Mouse (Mus musculus): Measurements from ENCODE around the gene Rdm1.

Rdm1 gene

DNA sequence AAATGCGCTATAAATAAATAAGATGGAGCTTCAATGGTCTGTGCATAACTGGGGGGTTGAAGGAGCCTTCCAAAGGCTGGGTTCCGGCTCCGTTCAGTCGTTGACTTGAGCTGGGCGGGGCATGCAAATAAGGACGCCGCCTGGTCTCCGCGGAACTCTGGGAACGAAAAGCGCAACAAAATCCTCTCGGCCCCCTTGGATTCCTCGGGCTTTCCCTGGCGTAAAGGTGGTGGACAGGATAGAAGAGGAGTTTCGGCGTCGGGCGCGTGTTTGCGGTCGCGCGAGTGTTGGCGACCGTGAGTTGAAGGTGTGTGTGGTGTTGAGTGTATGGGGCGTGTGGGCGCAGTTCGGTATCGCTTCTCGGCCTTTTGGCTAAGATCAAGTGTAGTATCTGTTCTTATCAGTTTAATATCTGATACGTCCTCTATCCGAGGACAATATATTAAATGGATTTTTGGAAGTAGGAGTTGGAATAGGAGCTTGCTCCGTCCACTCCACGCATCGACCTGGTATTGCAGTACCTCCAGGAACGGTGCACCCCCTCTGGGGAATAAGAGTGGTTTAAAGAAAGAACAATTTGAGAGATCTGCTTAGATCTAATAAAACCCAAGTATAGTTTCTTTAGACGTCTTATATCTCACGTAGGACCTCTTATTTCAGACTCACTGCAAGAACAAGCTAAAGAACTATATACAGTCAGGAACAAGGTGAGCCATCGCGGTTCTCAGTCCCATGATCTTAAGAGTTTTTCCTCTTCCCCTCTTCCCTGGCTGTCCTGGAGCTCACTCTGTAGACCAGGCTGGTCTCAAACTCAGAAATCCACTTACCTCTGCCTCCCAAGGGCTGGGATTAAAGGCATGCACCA lies 31.1 kb downstream of the Rdm1 start:
- peak; percentile 91 for DNase-seq (ENCODE audit: low read depth)

DNA sequence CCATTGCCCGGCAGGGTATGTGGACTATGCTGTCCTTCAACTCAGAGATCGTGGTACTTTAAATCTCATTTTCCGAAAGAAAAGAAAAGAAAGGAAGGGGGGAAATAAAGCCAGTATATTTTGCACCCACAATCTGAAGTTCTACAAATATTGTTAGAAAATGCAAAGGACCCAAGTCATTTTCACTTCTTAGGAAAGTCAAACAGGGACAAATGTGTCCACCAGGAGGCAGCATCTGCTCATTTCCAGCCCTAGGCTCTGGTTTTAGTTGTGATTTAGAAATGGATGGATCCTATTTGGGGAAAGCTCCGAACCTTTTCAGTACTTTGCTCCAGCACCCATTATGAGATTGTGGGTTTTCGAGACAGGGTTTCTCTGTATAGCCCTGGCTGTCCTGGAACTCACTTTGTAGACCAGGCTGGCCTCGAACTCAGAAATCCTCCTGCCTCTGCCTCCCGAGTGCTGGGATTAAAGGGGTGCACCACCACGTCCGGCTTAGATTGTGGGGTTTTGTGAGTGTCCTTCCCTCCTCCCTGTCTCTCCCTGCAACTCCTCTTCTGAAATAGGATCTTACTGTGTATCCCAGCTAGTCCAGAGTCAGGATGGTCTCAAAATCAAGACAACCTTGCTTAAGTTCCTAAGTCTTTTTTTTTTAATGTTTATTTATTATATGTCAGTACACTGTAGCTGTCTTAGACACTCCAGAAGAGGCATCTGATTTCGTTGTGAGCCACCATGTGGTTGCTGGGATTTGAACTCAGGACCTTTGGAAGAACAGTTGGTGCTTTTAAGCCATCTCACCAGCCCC lies 32.0 kb downstream of the Rdm1 start:
- peak; percentile 93 for DNase-seq (ENCODE audit: low read depth)

DNA sequence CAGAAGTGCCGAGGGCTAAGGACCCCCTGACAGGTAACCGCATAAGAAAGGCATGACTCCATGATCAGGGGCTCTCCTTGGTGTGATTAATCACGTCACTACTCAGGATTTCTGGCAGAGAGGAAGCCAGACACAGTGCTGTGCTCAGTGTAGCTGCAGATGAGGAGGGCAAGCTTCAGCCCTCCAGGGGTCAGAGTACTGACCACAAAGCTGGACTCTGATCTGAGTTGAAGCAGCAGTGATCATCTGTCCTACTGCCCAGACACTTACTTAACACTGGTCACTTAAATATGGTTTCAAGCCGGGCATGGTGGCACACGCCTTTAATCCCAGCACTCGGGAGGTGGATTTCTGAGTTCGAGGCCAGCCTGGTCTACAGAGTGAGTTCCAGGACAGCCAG lies 34.2 kb downstream of the Rdm1 start:
- DNase-seq (ENCODE audit: low read depth), result peak; percentile 20

DNA sequence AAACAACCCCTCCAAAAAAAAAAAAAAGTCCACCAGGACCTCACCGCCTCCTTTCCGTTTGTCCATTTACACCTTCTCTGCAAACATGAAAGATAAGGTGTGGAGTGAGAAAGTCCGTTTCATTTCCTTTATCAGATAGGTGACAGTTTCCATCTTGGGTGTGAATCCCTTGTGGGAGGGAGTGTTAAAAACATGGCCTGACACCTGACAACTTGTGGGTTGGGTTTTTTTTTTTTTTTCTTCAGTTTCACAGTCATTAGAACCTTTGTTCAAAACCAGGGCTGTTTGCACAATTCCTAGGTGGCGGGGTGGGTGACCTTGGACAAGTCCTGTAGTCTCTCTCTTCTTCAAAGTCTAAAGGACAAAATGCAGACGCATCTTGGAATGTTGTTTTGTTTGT lies 34.8 kb downstream of the Rdm1 start:
- no peak for DNase-seq (ENCODE audit: low read depth)

DNA sequence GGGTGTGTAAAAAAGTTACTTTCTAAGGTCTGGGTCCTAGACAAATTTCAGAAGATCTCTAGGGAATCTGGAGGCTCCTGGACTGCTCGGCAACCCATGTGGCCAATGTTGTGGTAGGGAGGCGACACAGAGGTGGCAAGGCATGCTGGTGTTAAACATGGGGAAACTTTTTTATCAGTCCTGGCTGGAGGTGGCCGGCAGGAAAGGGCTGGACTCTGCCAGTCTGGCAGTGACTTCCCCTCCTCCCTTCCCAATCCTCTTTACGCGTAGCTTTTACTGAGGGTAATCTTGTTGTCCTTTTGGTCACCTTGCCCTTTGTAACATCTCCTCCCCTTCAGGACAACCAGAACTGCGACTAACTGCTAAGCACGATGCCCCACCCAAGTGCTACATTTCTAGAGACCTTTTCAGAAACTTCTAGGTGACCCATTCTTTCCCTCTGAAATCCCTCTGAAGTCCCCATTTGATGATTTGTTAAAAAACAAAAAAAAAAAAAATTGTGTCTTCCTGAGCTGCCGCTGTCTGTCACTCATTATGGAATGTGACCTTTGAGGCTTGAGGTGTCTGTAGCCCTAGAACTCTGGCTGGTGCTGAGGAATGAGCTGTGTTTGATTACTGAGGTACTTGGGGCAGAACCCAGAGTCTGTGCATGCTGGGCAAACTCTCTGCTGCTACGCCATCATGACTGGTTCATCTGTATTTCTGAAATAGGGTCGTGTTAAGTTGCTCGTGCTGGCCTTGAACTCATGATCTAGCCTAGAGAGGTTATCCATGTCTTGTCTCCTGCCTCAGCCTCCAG lies 36.4 kb downstream of the Rdm1 start:
- no peak for DNase-seq (ENCODE audit: low read depth)

DNA sequence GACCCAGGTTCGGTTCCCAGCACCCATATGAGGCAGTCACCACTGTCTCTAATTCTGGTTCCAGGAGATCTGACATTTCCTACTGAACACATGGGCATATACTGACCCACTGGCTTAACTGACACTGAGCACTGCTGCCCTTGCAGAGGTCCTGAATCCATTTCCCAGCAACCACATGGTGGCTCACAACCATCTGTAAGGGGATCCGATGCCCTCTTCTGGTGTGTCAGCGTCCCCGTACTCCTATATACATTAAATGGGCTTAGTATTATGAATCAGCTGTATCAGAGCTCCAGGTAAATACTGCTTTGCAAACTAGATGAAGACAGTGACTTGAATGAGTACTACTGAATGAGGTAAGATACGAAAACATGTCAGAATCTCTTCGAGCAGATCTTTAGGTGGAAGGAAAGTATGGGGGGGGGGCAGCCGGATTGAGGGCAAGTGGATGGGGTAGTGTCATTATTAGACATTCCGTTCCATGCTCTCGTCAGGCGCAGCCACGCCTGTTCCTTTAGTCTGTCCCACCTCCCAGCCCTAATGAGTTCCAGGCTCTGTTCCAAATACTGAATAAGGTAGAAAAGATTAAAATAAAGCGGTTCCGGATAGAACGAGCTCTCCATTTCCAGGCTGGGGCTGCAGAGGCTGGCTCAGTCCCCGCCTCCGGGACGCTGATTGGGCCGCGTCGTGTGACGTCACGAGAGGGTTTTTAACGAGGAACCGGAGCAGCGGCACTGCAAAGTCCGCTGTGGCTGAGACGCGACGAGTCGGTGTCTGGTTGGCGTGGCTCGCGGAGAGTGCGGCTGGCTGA lies 38.0 kb downstream of the Rdm1 start, which contains the start of gene Arl4d:
Gene Arl4d, plus strand, starts transcription at position 717 of the 811 bp plus-strand sequence.
- peak; percentile 96 for DNase-seq (ENCODE audit: low read depth)

DNA sequence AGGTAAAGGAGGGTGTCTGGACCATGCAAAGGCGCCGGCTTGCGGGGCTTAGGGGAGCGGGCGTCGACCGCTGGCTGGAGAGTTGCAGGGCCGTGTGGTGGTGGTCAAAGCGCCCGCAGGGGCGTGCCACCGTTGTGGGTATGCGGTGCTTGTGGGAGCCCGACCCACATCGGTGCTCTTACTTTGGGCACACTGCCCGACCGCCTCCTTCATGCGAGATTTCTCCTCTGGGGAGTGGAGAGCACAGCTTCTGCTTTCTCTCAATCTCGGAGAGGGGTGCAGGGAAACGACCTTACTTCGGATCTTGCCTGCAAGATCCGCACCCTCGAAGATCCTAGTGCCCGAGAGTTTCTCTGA lies 38.6 kb downstream of the Rdm1 start:
- peak; percentile 72 for DNase-seq (ENCODE audit: low read depth)

DNA sequence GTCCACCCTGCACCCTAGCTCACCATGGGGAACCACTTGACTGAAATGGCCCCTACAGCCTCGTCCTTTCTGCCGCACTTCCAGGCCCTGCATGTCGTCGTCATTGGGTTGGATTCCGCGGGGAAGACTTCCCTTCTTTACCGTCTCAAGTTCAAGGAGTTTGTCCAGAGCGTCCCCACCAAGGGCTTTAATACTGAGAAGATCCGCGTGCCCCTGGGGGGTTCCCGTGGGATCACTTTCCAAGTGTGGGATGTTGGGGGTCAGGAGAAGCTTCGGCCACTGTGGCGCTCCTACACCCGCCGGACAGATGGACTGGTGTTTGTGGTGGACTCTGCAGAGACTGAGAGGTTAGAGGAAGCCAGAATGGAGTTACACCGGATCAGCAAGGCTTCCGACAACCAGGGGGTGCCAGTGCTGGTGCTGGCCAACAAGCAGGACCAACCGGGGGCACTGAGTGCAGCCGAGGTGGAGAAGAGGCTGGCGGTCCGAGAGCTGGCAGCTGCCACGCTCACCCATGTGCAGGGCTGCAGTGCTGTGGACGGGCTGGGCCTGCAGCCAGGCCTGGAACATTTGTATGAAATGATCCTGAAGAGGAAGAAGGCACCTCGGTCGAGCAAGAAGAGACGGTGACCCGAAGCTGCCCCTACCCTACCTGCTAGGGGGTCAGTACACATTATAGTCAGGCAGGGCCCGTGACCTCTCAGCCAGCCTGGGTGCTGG lies 39.8 kb downstream of the Rdm1 start:
- no peak for DNase-seq (ENCODE audit: low read depth)

DNA sequence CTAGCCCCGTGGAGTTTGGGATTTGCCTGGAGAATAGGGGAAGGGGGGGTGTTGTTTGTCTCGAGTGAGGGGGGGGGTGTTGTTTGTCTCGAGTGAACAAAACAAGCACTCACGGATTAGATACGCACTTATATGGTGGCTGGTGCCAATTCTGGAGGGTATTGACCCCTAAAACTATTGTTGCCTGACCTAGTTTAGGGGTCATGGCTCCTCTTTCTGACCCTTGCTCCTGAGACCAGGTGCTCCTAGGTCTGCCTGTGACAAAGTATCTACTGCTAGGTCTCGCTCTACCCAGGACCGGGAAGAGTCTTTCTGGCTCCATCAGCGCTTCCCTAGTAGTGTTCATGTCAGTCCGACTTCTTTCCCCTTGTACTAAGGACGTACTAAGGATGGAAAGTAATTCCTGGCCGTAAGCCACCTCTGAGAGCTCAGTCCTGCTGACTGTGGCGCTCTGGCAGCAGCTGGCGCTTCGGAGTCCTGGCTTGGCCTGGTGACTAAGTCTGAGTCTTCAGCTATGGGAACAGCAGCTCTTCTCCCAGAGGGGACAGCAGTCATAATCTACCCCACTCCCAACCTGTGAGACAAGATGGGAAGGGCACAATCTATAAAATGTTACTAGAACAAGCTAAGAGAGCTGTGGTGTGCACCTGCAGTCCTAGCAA lies 41.0 kb downstream of the Rdm1 start:
- peak; percentile 87 for DNase-seq (ENCODE audit: low read depth)

DNA sequence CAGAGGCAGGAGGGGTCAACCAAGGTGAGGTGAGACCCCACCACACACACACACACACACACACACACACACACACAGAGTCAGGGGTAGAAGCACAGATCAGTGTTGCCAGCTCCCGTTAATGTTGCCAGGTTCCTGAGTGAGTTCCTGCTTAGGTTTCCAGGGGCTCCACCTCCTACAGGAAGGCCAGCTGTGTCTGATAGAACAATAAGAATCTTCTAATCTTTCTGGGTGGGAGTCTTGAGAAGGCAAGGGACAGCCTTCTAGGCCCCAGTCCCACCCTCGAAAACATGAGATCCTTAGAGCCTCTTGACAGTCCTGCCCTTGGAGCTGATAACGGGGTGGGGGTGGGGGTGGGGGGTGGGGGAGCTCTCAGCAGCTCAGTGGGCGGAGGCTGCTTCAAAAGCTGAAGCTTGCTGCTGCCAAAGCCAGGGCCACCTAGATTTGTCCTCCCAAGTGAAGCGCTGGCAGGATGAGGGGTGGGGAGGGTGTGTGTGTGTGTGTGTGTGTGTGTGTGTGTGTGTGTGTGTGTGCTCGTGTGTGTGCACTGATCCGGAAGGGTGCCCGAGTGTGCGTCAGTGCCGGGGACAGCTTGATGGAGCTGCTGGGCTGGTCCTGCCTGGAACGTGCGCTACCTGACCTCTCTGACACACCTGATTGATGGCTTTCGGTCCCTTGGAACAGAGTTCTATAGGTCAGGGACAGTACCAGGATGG lies 41.7 kb downstream of the Rdm1 start:
- DNase-seq (ENCODE audit: low read depth), result no peak

DNA sequence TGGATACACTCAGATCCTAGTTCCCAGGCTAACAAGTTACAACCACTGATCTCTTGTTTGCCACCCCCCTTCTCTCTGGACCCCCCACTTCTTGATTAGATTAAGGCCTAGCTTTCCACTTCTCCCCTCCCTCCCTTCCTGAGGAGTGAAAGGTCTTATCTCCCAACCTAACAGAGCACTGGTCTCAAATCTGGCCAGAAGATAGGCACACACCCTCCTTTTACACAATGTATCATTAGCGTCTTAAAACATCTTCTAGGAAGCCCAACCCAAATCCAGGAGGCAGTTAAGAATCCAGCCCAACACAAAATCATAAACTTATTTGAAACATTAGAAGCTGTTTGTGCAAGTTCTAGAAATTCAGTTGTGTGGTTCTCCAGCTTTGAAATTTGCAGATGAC lies 43.3 kb downstream of the Rdm1 start:
- no peak for DNase-seq (ENCODE audit: low read depth)

DNA sequence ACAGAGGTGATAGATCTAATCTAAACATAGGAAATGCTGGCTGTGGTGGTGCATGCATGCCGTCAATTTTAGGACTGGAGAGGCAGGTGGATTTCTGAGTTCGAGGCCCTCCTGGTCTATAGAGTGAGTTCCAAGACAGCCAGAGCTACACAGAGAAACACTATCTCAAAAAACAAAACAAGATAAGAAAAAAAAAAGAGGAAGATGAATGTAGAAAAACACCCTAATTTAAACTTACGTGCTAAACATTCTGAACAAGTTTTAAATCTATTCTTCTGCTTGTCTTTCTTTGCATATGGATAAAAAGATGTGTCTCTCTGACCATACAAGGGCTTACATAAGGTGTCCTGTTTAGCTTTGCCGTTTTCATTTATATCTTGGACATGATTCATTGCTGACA lies 44.3 kb downstream of the Rdm1 start:
- DNase-seq (ENCODE audit: low read depth), result no peak

DNA sequence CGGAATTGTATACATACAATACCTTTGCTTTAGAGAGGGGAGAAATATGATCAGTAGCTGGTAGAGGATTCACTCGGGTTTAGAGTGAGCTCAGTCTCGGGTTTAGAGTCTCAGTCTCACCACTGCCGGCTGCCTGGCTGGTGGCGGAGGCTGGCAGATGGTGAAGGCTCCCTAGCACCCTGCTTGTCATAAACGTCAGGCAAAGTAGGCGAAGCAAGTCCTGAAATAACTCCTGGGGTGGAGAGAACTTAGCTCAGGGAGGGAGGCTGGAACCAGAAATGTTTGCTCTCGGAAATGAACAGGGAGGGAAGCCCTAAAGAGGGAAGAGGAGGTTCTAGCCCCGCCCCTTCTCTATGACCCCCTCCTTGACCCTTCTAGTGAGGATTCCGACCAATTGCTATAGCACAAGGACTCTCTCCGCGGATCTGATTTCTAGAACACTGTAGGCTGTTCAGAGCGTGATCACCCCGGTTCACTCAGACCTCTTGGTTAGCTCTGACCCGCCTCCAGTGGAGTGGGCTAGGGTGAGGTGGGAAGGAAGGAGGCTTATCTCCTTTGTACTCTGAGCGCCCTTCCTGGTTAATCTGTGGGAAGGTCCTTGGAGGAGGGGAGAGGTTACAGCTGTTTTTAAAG lies 46.1 kb downstream of the Rdm1 start:
- no peak for DNase-seq (ENCODE audit: low read depth)

DNA sequence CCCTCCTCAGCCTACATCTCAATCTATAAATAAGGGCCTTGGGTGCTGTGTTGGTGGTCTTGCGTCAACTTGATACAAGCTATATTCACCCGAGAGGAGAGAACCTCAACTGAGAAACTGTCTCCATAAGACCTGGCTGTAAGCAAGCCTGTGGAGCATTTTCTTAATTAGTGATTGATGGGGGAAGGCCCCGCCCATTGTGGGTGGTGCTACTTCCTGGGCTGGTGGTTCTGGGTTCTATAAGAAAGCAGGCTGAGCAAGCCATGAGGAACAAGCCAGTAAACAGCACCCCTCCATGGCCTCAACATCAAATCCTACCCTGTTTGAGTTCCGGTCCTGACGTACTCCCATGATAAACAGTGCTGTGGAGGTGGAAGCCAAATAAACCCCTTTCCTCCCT lies 47.1 kb downstream of the Rdm1 start:
- DNase-seq (ENCODE audit: low read depth), result no peak

DNA sequence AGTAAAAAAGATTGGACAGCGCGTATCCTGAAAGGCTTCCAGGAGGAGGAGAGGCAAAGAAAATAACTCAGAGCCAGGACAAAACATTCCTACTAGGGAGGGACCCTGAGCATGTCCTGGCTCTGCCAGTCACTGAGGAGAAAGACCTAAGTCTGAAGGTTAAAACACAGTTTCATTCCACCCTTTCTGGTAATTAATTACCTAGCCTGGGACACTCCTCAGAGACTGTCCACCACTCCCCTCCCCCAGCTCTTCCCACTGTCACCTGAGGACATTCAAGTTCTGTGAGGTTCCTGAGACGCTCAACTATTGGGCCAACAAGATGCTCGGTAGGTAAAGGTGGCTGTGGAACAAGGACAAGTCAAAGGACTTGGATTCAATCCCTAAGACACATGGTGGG lies 48.4 kb downstream of the Rdm1 start:
- DNase-seq (ENCODE audit: low read depth), result no peak

DNA sequence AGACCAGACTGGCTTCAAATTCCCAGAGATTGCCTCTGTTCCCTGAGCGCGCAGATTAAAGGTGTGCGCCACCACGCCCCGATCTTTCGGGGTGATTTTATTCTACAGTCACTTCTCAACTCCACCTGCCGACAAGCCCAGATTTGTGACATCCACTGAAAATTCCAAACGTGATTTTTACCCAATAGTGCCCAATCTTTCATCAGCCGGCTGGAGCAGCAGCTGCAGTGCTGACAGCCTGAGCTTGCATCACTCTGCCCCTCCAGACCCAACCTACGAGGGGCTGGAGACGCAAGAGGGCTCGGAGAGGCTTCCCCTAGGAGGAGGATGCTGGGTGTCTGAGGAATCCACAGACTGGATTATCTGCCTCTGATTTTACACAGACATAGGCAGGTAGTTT lies 50.7 kb downstream of the Rdm1 start:
- DNase-seq (ENCODE audit: low read depth), result no peak

DNA sequence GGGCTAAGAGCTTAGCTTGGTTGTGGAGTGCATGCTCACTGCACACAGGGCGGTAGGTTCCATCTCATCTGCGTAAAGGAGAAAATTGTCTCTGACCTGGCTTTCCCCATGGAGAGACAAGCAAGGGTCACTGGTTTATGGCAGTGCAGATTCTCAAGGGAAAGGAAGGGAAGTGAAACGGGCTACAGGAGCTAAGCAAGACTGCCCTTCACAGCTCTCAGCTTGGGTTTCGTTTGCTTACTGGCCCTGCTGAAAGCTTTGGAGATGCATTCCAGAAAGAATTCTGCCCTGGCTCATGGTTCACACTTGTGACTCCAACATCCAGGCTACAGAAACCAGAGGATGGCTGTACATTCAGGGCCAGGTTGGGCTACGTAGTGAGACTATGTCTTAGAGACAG lies 51.8 kb downstream of the Rdm1 start:
- DNase-seq (ENCODE audit: low read depth), result no peak

DNA sequence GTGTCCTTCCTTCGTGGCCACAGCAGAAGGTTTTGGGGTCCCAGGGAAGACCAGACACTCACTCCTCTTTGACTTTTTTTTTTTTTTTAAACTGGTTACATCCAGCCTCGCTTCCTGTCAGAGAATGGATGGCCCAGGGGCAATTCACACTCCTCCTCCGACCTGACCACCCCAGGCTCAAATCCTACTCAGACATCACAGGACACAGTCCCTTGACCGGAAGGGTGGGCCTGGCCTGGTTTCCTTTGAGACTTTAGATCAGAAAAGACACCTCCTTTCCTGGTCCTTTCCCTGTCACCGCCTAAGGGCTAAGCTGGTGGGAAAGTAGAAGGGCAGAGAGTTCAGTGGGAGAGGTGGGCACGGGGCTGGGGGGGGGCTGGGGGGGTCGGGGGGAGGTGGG lies 52.9 kb downstream of the Rdm1 start:
- DNase-seq (ENCODE audit: low read depth), result no peak

DNA sequence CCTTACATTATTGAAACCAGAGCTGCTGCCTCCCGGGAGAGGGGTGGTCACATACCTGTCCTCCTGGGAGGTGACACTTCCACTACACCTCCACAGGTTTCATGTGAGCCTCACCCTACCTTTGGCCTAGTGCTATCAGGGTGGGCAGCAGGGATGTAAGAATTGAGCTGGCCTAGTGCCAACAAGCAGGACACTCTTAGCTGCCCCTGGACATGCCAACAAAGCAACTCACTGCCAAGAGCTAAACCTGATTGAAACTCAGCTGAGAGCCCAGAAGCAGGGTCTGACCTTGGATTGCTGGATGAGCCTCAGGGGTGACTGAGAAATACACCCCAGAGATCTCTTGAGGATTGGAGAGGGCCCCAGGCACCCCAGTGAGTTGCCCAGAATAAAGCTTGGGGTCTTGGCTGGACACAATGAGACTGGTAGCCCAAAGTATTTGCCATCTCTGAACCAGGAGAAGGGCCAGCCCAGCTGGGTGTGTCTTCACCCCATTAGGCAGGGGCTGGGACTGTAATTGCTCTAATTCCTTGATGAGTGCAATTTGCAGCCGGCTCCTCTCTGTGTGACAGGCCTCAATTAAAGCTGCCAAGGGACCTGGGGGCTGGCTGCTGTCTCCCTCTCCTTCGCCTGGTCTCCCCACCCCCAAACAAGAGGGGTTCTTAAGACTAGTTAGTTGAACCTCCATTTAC lies 53.8 kb downstream of the Rdm1 start:
- DNase-seq (ENCODE audit: low read depth), result no peak
